Mouse (Mus musculus): ENCODE results near the gene Ccnb3. TPM values are rescaled to one million over a fixed set of nuclear protein-coding genes. Genes with fewer than 3 reads are reported as not detected.
"Not testable (repeated sequence)": the region's sequence is repeated elsewhere in the genome, so short reads cannot be mapped to it uniquely, and the experiment has no call there.

Gene Ccnb3
- not detected in 2 replicates for polyA plus RNA-seq (2016; fragmentation: Nextera tagmentation; extraction: Ambion mirVana)

DNA sequence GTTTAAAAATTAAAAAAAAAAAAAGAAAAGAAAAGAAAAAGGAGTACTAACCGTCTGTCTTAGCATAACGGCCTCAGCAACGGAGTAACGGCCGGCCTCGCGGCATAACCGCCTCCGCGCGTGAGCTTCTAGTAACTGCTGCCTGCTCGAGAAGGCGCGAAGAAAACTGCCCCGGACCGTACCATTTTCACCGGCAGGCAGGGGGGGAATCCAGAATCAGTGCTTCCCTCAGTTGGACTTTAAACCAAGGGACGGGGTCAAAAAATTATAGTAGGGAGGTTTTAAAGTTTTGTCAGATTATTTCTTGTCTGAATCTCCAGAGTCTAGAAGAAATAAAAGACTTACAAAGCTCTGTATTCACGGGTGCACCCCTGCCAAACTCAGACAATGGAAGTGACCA, at the start of gene Ccnb3:
Gene Ccnb3 (minus strand): TSS at position 101 of the 400 bp plus-strand sequence.
- no peak for DNase-seq (ENCODE audit: low spot score)
- 95% methylated on average over 19 of the region's 19 CpGs for WGBS
- H3K27ac ChIP-seq, result no peak within 1 kb of the TSS

DNA sequence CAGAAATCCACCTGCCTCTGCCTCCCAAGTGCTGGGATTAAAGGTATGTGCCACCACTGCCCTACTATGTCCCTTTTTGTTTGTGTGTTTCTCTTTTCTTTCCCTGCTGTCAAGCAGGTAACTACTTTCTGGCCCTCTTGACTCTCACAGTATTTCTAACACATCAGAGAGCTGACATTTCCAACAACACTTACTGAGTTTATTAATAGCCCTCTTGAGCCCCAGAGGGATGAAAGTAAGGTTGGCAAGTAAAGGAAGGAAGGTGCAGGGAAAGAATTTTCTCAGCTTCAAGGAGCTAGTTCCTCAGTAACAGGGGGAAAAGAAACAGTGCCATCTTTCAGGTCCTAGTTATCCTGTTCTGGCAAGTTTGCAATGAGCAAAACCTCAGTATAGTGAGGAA, 48.9 kb upstream of the Ccnb3 start:
- no peaks in the 10 kb centered on the region for H3K27me3 ChIP-seq (ENCODE audit: insufficient read depth, poor library complexity, severe bottlenecking)
- no peaks in the 10 kb centered on the region for H3K9me3 ChIP-seq
- no peak overlapping the region for H3K4me3 ChIP-seq
- DNase-seq (ENCODE audit: low spot score), result no peak
- no peaks in the 10 kb centered on the region for H3K36me3 ChIP-seq
- H3K27ac ChIP-seq, result no peak overlapping the region
- no peaks in the 10 kb centered on the region for H3K4me1 ChIP-seq (replicated peaks)

More for the DNA sequence above, at the start of gene Ccnb3:
- H3K4me1 ChIP-seq (replicated peaks), result no peaks in the 10 kb centered on the region
- H3K27me3 ChIP-seq (ENCODE audit: insufficient read depth, poor library complexity, severe bottlenecking), result no peaks in the 10 kb centered on the region
- H3K9me3 ChIP-seq, result no peaks in the 10 kb centered on the region
- H3K4me3 ChIP-seq, result no peak within 1 kb of the TSS
- H3K36me3 ChIP-seq, result no peaks in the 10 kb centered on the region

DNA sequence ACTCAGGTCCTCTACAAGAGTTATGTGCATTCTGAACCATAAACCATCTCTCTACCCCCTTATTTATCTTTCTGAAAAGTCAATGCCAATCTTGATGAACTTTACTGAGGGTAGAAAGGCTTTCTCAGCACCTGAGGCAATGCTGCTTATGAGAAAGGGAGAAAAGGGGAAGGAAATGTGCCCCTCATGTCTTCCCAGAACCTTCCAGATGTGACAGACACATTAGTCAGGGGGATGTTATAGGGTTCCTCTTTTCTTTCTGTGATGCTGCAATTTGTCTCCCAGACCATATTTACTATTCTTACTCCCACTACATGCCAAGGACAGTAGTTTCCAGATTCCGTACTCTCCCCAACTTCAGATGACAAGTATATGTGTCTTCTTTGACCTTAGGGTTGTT, 44.5 kb upstream of the Ccnb3 start:
- Histone ChIP-seq H3K27ac (no peak overlapping the region), H3K9me3 (no peaks in the 10 kb centered on the region), H3K4me1 (replicated peaks) (no peaks in the 10 kb centered on the region), H3K27me3 (ENCODE audit: insufficient read depth, poor library complexity, severe bottlenecking) (no peaks in the 10 kb centered on the region), H3K36me3 (no peaks in the 10 kb centered on the region), H3K4me3 (no peak overlapping the region)
- WGBS, result 98% methylated on average over 1 of the region's 1 CpGs
- DNase-seq (ENCODE audit: low spot score), result no peak

DNA sequence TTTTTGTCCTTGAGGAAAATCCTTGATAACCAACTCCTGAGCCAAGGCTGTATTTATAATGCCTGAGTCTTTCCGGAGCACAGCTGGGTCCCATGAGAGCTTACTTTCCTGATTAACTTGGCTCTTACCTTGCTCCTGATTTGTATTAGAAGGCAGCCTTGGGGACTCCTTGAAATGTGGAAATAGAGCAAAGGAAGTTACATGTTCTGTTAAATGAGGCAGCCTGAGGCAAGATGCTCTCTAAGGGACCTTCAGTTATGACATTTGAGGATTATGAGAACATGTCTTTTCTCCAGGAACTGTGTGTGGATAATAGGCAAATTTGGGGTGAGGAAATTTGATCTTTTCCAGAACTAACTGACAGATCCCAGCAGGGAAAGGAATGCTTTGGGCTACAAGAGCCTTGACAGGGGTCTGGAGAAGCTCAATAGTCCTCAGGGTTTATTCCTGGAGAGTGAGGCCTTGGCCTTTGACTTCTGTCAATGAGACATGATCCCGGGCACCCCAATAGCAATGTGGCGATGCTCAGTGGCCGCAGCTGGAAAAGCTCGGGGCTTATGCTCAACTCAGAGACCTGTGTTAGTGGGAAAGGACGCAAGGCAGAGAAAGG, 38.5 kb upstream of the Ccnb3 start:
- no peaks in the 10 kb centered on the region for H3K27me3 ChIP-seq (ENCODE audit: insufficient read depth, poor library complexity, severe bottlenecking)
- H3K4me3 ChIP-seq, result no peak overlapping the region
- no peaks in the 10 kb centered on the region for H3K36me3 ChIP-seq
- WGBS, result 79% methylated on average over 6 of the region's 6 CpGs
- no peak overlapping the region for H3K27ac ChIP-seq
- no peak for DNase-seq (ENCODE audit: low spot score)
- H3K4me1 ChIP-seq (replicated peaks), result no peaks in the 10 kb centered on the region
- H3K9me3 ChIP-seq, result no peaks in the 10 kb centered on the region

DNA sequence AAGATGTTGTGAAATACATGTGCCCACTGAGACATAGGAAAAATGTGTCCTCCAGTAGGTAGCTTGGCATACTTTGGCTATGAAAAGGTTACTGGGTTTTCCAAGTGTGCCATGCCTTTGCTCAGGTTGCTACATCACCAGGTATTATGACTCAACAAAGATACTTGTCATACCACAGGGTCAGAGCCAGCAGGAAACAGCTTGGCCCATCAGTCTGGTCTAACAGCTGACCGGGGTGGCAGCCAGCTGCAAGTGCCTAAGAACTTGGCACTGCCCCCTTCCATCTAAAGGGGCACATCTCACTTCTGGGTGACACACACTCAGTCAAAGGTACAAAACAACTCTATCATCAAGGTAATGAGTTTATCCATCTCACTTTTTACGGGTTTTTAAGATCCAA, 26.6 kb upstream of the Ccnb3 start:
- 75% methylated on average over 2 of the region's 2 CpGs for WGBS

DNA sequence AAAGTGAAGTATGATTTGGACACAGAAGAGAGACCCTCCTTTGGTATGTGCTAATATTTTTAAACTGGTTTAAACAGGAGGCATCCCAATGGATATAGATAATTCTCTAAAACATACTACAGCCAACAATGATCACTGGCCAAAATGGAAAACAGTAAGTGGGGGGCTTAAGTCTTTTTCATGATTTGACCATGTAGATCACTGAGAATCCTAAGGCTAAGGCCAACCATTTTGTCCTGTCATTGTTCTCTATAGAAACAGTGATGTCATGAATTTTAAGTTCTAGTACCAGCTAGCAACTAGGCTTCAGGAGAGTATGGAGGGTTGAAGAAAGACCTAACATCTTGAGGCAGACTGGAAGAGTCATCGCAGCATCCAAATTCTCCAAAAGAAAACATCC, 25.8 kb upstream of the Ccnb3 start, which contains the start of gene Akap4:
Gene Akap4 (plus strand): TSS at position 301 of the 400 bp plus-strand sequence.
- Histone ChIP-seq H3K27ac (no peak within 1 kb of the TSS), H3K36me3 (no peaks in the 10 kb centered on the region), H3K27me3 (ENCODE audit: insufficient read depth, poor library complexity, severe bottlenecking) (no peaks in the 10 kb centered on the region), H3K9me3 (peaks cover 15% of the 10 kb centered on the region), H3K4me1 (replicated peaks) (no peaks in the 10 kb centered on the region), H3K4me3 (no peak within 1 kb of the TSS)
- DNase-seq (ENCODE audit: low spot score), result no peak
- 93% methylated on average over 1 of the region's 1 CpGs for WGBS

More for the DNA sequence above, 26.6 kb upstream of the Ccnb3 start:
- Histone ChIP-seq H3K36me3 (no peaks in the 10 kb centered on the region), H3K9me3 (peaks cover 17% of the 10 kb centered on the region), H3K4me3 (no peak overlapping the region), H3K27ac (no peak overlapping the region), H3K4me1 (replicated peaks) (no peaks in the 10 kb centered on the region), H3K27me3 (ENCODE audit: insufficient read depth, poor library complexity, severe bottlenecking) (no peaks in the 10 kb centered on the region)
- no peak for DNase-seq (ENCODE audit: low spot score)

DNA sequence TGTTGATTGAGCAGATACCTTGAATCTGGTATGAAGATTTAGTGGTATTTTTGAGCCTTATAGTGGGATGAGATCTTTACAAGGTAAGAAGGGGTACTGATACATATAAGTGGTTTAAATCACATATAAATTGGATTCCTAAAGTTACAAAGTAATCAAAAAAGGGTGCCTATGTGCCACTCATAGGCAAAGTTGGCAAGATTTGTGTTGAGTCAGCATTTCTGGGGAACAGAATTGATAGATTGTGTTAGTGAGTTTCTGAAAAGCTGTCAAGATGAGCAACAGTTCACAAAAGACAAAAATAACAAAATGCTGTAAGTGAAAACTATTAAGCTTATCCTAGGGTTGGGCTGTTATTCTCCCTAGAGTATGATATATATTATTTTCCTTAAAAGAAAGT, 22.7 kb upstream of the Ccnb3 start:
- Histone ChIP-seq H3K4me1 (replicated peaks) (no peaks in the 10 kb centered on the region), H3K36me3 (no peaks in the 10 kb centered on the region)
- DNase-seq (ENCODE audit: low spot score), result no peak

DNA sequence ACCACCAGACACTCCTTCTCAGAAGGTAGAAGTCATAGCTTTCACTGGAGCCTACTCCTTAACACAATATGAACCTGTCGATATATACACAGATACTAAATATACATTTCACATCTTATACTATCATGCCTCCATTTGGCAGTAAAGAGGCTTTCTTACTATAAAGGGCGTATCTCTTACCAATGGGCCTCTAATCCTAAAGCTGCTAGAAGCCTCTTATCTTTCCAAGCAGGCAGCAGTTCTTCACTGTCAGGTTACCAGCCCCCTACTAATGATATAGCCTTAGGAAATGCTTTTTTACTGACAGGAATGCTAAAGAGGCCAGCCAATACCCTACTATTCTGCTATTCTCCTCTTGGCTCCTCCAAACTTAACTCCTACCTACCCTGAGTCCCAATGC, 16.2 kb upstream of the Ccnb3 start:
- no peak overlapping the region for H3K4me3 ChIP-seq
- DNase-seq (ENCODE audit: low spot score), result no peak
- H3K9me3 ChIP-seq, result no peaks in the 10 kb centered on the region
- no peaks in the 10 kb centered on the region for H3K4me1 ChIP-seq (replicated peaks)
- no peak overlapping the region for H3K27ac ChIP-seq
- no peaks in the 10 kb centered on the region for H3K36me3 ChIP-seq
- no peaks in the 10 kb centered on the region for H3K27me3 ChIP-seq (ENCODE audit: insufficient read depth, poor library complexity, severe bottlenecking)
- WGBS, result 78% methylated on average over 2 of the region's 2 CpGs

More for the DNA sequence above, 22.7 kb upstream of the Ccnb3 start:
- Histone ChIP-seq H3K4me3 (no peak overlapping the region), H3K9me3 (no peaks in the 10 kb centered on the region), H3K27ac (no peak overlapping the region), H3K27me3 (ENCODE audit: insufficient read depth, poor library complexity, severe bottlenecking) (no peaks in the 10 kb centered on the region)

DNA sequence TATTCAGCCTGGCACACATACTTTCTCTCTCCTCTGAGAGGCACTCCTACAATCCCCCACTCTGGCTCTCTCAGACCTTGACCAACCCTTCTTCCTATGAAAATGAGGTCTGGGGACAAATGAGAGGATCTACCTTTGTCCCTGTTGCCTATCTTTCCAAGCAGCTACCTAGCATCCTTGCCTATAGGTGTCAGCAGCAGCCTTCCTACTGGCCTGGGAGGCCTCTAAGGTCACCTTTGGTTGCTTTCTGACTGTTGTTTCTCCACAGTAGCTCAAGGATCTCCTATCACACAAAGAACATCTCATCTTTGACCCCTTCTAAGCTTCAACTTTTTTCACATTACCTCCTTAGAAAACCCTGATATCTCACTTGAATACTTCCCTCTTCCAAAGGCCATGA, 15.6 kb upstream of the Ccnb3 start:
- no peak overlapping the region for H3K27ac ChIP-seq
- no peak overlapping the region for H3K4me3 ChIP-seq
- no peaks in the 10 kb centered on the region for H3K9me3 ChIP-seq
- DNase-seq (ENCODE audit: low spot score), result no peak
- no peaks in the 10 kb centered on the region for H3K36me3 ChIP-seq
- H3K27me3 ChIP-seq (ENCODE audit: insufficient read depth, poor library complexity, severe bottlenecking), result no peaks in the 10 kb centered on the region
- H3K4me1 ChIP-seq (replicated peaks), result no peaks in the 10 kb centered on the region

DNA sequence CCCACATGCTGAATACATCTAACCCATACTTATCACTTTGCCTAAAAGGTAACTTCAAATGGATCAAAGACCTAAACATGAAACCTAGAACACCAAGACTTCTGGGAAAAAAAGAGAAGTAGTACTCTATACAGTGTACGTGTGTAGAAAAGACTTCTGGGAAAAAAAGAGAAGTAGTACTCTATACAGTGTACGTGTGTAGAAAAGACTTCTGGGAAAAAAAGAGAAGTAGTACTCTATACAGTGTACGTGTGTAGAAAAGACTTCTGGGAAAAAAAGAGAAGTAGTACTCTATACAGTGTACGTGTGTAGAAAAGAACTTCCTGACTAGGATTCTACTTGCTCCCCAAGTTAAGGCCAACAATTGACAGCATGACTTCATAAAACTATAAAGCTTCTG, 57.5 kb downstream of the Ccnb3 start:
- WGBS, result 87% methylated on average over 4 of the region's 4 CpGs
- not testable (repeated sequence) for H3K4me1 ChIP-seq (replicated peaks); H3K27ac ChIP-seq; DNase-seq (ENCODE audit: low spot score); H3K36me3 ChIP-seq; H3K27me3 ChIP-seq (ENCODE audit: insufficient read depth, poor library complexity, severe bottlenecking); H3K4me3 ChIP-seq; H3K9me3 ChIP-seq

DNA sequence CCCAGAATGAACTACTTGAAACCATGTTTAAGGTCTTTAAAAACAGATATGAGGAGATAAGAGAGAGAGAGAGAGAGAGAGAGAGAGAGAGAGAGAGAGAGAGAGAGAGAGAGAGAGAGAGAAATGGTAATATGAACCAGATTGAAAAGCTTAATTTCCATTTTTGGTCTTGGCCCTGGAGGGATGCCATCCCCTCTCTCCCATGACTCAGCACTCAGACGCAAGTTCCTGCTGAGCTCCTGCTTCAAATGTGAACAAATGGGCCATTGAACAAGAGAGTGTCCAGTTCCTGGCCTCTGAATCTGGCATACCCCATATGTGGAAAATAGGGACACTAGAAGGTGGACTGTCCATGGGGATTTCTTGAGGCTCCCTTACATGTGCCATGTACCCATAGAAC, 69.5 kb downstream of the Ccnb3 start:
- no peaks in the 10 kb centered on the region for H3K27me3 ChIP-seq (ENCODE audit: insufficient read depth, poor library complexity, severe bottlenecking)
- DNase-seq (ENCODE audit: low spot score), result no peak
- no peaks in the 10 kb centered on the region for H3K36me3 ChIP-seq
- no peak overlapping the region for H3K27ac ChIP-seq
- WGBS, result 63% methylated on average over 1 of the region's 1 CpGs
- H3K4me1 ChIP-seq (replicated peaks), result no peaks in the 10 kb centered on the region
- H3K9me3 ChIP-seq, result no peaks in the 10 kb centered on the region
- no peak overlapping the region for H3K4me3 ChIP-seq

DNA sequence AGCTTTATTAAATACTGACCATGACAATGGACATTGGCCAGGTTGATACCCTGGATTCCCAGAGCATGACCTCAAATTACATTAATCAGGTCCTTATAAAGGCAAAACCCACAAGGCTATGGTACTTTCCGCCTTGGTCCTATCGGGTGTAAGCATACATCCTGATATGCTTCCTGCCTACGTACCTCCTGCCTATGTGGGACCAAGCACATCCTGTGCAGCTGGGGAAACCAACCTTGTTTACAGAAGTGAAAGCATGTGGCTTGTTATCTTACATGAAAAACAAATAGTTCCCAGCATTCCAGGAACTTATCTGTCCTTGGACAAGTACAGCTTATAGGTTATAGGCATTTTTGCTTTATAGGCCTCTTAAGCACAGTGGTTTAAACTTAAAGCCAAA, 72.8 kb downstream of the Ccnb3 start:
- Histone ChIP-seq H3K27me3 (ENCODE audit: insufficient read depth, poor library complexity, severe bottlenecking) (no peaks in the 10 kb centered on the region), H3K9me3 (no peaks in the 10 kb centered on the region), H3K4me3 (no peak overlapping the region), H3K36me3 (no peaks in the 10 kb centered on the region), H3K27ac (no peak overlapping the region), H3K4me1 (replicated peaks) (no peaks in the 10 kb centered on the region)
- 86% methylated on average over 3 of the region's 3 CpGs for WGBS
- DNase-seq (ENCODE audit: low spot score), result no peak

Measured in hindbrain, embryonic 10.5 days (tissue).